ENCODE assay signal across 29 mouse cellular contexts in genomic region chr4:45497282-45497681, GRCm38 (mm10). TPM values are rescaled to one million over a fixed set of nuclear protein-coding genes. Genes with fewer than 3 reads are reported as not detected.
DNase-seq lines count a peak whose midpoint lies in the region; ATAC-seq and TF ChIP-seq lines count a peak whose summit lies in the region.
"Had no signal": no experiment of that assay in that cellular context is flagged by ENCODE, and none has a peak within 500 bp of the region (broad histone marks: within the 10 kb centered on the region; RNA-seq: fewer than 3 reads in every experiment).

No protein-coding gene starts in this region.

- no peak for ATAC-seq in heart, postnatal 0 days (ENCODE audit: insufficient read depth, low read depth)
- no peak for ATAC-seq in heart, embryonic 11.5 days (replicated peaks; ENCODE audit: insufficient number of reproducible peaks, low FRiP score, low TSS enrichment)
- peak; percentile 20; the same call in 1 of the 2 replicates for ATAC-seq in kidney, embryonic 14.5 days (ENCODE audit: low FRiP score, low TSS enrichment)
- ATAC-seq: activated CD4-positive, CD25-positive, alpha-beta regulatory T cell, adult 4 months; CD4-positive, CD25-positive, alpha-beta regulatory T cell, adult 4 months; forebrain, embryonic 16.5 days had no signal

- no peaks in the 10 kb centered on the region for H3K9me3 ChIP-seq in heart, postnatal 0 days (replicated peaks; ENCODE audit: control insufficient read depth, low read length)
- no peaks in the 10 kb centered on the region for H3K9me3 ChIP-seq in heart, embryonic 11.5 days (replicated peaks; ENCODE audit: control insufficient read depth, low read length)
- no peaks in the 10 kb centered on the region for H3K9me3 ChIP-seq in kidney, embryonic 14.5 days (ENCODE audit: control insufficient read depth, low read length)
- no peaks in the 10 kb centered on the region for H3K9me3 ChIP-seq in limb, embryonic 10.5 days (replicated peaks)
- H3K9me3 ChIP-seq: embryonic facial prominence, embryonic 12.5 days had no signal

- TF ChIP-seq EP300 in heart, postnatal 0 days (IDR thresholded peaks at IDR 0.05; ENCODE audit: low read depth): no peak

- H3K36me3 ChIP-seq in heart, postnatal 0 days (replicated peaks; ENCODE audit: control insufficient read depth, insufficient read depth, low read length): no peaks in the 10 kb centered on the region
- no peaks in the 10 kb centered on the region for H3K36me3 ChIP-seq in heart, embryonic 11.5 days (ENCODE audit: control insufficient read depth, insufficient read depth, low read length)
- H3K36me3 ChIP-seq in kidney, embryonic 14.5 days (ENCODE audit: control insufficient read depth, insufficient read depth, low read length): no peaks in the 10 kb centered on the region
- no peaks in the 10 kb centered on the region for H3K36me3 ChIP-seq in limb, embryonic 10.5 days
- H3K36me3 ChIP-seq: embryonic facial prominence, embryonic 12.5 days had no signal

- no peak for DNase-seq in heart, postnatal 0 days (ENCODE audit: low spot score)
- no peak for DNase-seq in kidney, postnatal 10 days
- DNase-seq in adipocyte (ENCODE audit: low spot score): peak; percentile 73
- DNase-seq in limb, embryonic 10.5 days (ENCODE audit: low spot score): no peak
- no peak for DNase-seq in T-cell, adult 2 months (ENCODE audit: low spot score)
- DNase-seq: adrenal gland, adult 8-10 months; cerebellum, adult 9-10 months; cerebellum, postnatal 36 days; gastrocnemius, adult 2 months; gastrocnemius, postnatal 36 days; heart, adult 18-20 months; heart, postnatal 4 days; kidney, adult 18-20 months; kidney, postnatal 4 days; liver; lung, adult 2 months; lung, postnatal 10 days; midbrain, embryonic 14.5 days; right cerebral cortex, adult 18-20 months; spleen, adult 18-20 months; thymus, postnatal 14 days had no signal

- no peak overlapping the region for H3K27ac ChIP-seq in heart, postnatal 0 days (ENCODE audit: low read depth)
- H3K27ac ChIP-seq in heart, embryonic 11.5 days (ENCODE audit: low read depth, low read length): no peak overlapping the region
- no peak overlapping the region for H3K27ac ChIP-seq in kidney, embryonic 14.5 days (ENCODE audit: low read depth, low read length)
- H3K27ac ChIP-seq in limb, embryonic 10.5 days: peak overlapping the region; percentile 62; the same call in 1 of the 2 replicates
- H3K27ac ChIP-seq: embryonic facial prominence, embryonic 12.5 days; gastrocnemius, adult 2 months; liver, embryonic 14.5 days; macrophage had no signal

- H3K4me1 ChIP-seq in heart, postnatal 0 days (ENCODE audit: control insufficient read depth, insufficient read depth): peaks cover 73% of the 10 kb centered on the region
- H3K4me1 ChIP-seq in heart, embryonic 11.5 days (ENCODE audit: control insufficient read depth, insufficient read depth, low read length): peaks cover 89% of the 10 kb centered on the region
- H3K4me1 ChIP-seq in kidney, embryonic 14.5 days (ENCODE audit: control insufficient read depth, insufficient read depth, low read length): peaks cover 71% of the 10 kb centered on the region
- peaks cover 98% of the 10 kb centered on the region for H3K4me1 ChIP-seq in limb, embryonic 10.5 days

- WGBS in heart, postnatal 0 days: 78% methylated on average over 6 of the region's 6 CpGs
- 74% methylated on average over 6 of the region's 6 CpGs for WGBS in heart, embryonic 11.5 days (ENCODE audit: insufficient replicate concordance)
- 26% methylated on average over 6 of the region's 6 CpGs for WGBS in kidney, embryonic 14.5 days
- WGBS in limb, embryonic 10.5 days: 33% methylated on average over 6 of the region's 6 CpGs

- H3K9ac ChIP-seq in heart, postnatal 0 days (replicated peaks; ENCODE audit: low read depth, low read length): peak overlapping the region; percentile 23; the same call in 1 of the 2 replicates
- no peak overlapping the region for H3K9ac ChIP-seq in heart, embryonic 11.5 days (ENCODE audit: low read depth, low read length)
- H3K9ac ChIP-seq in kidney, embryonic 14.5 days (ENCODE audit: low read depth, low read length): no peak overlapping the region
- H3K9ac ChIP-seq: embryonic facial prominence, embryonic 12.5 days; liver, embryonic 14.5 days had no signal

- no peak overlapping the region for H3K4me3 ChIP-seq in heart, postnatal 0 days (ENCODE audit: low read depth, low read length)
- H3K4me3 ChIP-seq in heart, embryonic 11.5 days (ENCODE audit: low read depth, low read length): no peak overlapping the region
- H3K4me3 ChIP-seq in kidney, embryonic 14.5 days (ENCODE audit: low read length): no peak overlapping the region
- H3K4me3 ChIP-seq in limb, embryonic 10.5 days: no peak overlapping the region
- H3K4me3 ChIP-seq: embryonic facial prominence, embryonic 12.5 days; gastrocnemius, adult 2 months had no signal

- no peak for TF ChIP-seq CTCF in heart, postnatal 0 days (IDR thresholded peaks at IDR 0.05; ENCODE audit: low read depth)

- no peaks in the 10 kb centered on the region for H3K27me3 ChIP-seq in heart, postnatal 0 days (ENCODE audit: control insufficient read depth, insufficient read depth, low read length)
- H3K27me3 ChIP-seq in heart, embryonic 11.5 days (ENCODE audit: control insufficient read depth, insufficient read depth, low read length): no peaks in the 10 kb centered on the region
- H3K27me3 ChIP-seq in kidney, embryonic 14.5 days (ENCODE audit: control insufficient read depth, insufficient read depth, low read length): no peaks in the 10 kb centered on the region
- 0 out of 2 replicates have a peak, but pooled peaks cover 14% of the 10 kb centered on the region for H3K27me3 ChIP-seq in limb, embryonic 10.5 days (ENCODE audit: low read depth, poor library complexity, severe bottlenecking)
- H3K27me3 ChIP-seq: embryonic facial prominence, embryonic 12.5 days had no signal

- no peak overlapping the region for H3K4me2 ChIP-seq in heart, postnatal 0 days (ENCODE audit: low read depth, low read length)
- H3K4me2 ChIP-seq in heart, embryonic 11.5 days: no peak overlapping the region
- no peak overlapping the region for H3K4me2 ChIP-seq in kidney, embryonic 14.5 days (replicated peaks; ENCODE audit: low read depth, low read length)
- H3K4me2 ChIP-seq: embryonic facial prominence, embryonic 12.5 days had no signal

RNA-seq across cellular contexts. Expression of gene Shb, which starts 35.0 kb away (rescaled TPM):
- total RNA-seq in heart, postnatal 0 days (2014; rRNA removed; ENCODE audit: low replicate concordance): 54.8 and 79.6 TPM in 2 replicates
- 6.5 and 7.4 TPM in 2 replicates for polyA plus RNA-seq in heart, postnatal 0 days (2015; fragmentation: Nextera tagmentation; extraction: Ambion mirVana)
- 9.2 and 11.1 TPM in 2 replicates for polyA plus RNA-seq in heart, embryonic 11.5 days (2014; fragmentation: Nextera tagmentation; extraction: Ambion mirVana)
- polyA plus RNA-seq in kidney, embryonic 14.5 days (2014; fragmentation: Nextera tagmentation; extraction: Ambion mirVana): 6.0 and 6.1 TPM in 2 replicates
- 4.3 and 4.8 TPM in 2 replicates for polyA plus RNA-seq in limb, embryonic 10.5 days (2016; fragmentation: Nextera tagmentation; extraction: Ambion mirVana)
- polyA plus RNA-seq: activated CD4-positive, CD25-positive, alpha-beta regulatory T cell, adult 4 months had no signal
